Comparison of ENCODE assay signal across 8 mouse cellular contexts in genomic region chr14:11553273-11553665, GRCm38 (mm10). TPM values are rescaled to one million over a fixed set of nuclear protein-coding genes. Genes with fewer than 3 reads are reported as not detected.
A peak's percentile ranks its signal among the peaks of the same experiment; 100 is the strongest.
DNase-seq lines count a peak whose midpoint lies in the region; ATAC-seq and TF ChIP-seq lines count a peak whose summit lies in the region.

Gene Ptprg (plus strand): TSS chr14:11553532.

- no peaks in the 10 kb centered on the region for H3K27me3 ChIP-seq in hindbrain, embryonic 11.5 days (ENCODE audit: control insufficient read depth, insufficient read depth, low read length)

- no peaks in the 10 kb centered on the region for H3K9me3 ChIP-seq in hindbrain, embryonic 11.5 days (ENCODE audit: control insufficient read depth, low read length)

- H3K9ac ChIP-seq in hindbrain, embryonic 11.5 days (ENCODE audit: low read depth, low read length): peak within 1 kb of the TSS; percentile 88

- peak within 1 kb of the TSS; percentile 92 for H3K4me2 ChIP-seq in hindbrain, embryonic 11.5 days (replicated peaks; ENCODE audit: low read depth, low read length)

- peak; percentile 87 for ATAC-seq in hindbrain, embryonic 11.5 days (ENCODE audit: low FRiP score)
- ATAC-seq in activated CD4-positive, CD25-positive, alpha-beta regulatory T cell, adult 4 months: no peak

- under 1% methylated on average over 40 of the region's 40 CpGs for WGBS in hindbrain, embryonic 11.5 days
- WGBS in lung, adult 2 months: under 1% methylated on average over 40 of the region's 40 CpGs

- TF ChIP-seq POLR2A in lung, adult 2 months (IDR thresholded peaks at IDR 0.05; ENCODE audit: borderline replicate concordance, extremely low read depth, low read depth, low read length): peak; percentile 72; the same call in 1 of the 2 replicates

- DNase-seq in adrenal gland, adult 18-20 months (ENCODE audit: low spot score in 2 of 2): peak; percentile 86 to 87
- DNase-seq in cerebellum, postnatal 36 days: peak; percentile 84 to 87
- DNase-seq in frontal cortex, postnatal 36 days (ENCODE audit: low spot score in 2 of 2): peak; percentile 88 to 89
- peak; percentile 93 for DNase-seq in hindbrain, embryonic 11.5 days (ENCODE audit: low spot score)
- DNase-seq in layer of hippocampus, adult 9-11 months: peak; percentile 84
- DNase-seq in lung, adult 2 months: peak; percentile 83
- DNase-seq in ovary, postnatal 36 days (ENCODE audit: low spot score): peak; percentile 87

- TF ChIP-seq CTCF in lung, adult 2 months (IDR thresholded peaks at IDR 0.05; ENCODE audit: insufficient read depth, low read length): no peak

- H3K36me3 ChIP-seq in hindbrain, embryonic 11.5 days (ENCODE audit: control insufficient read depth, insufficient read depth, low read length): no peaks in the 10 kb centered on the region

- peak within 1 kb of the TSS; percentile 83 for H3K4me3 ChIP-seq in hindbrain, embryonic 11.5 days (ENCODE audit: low read depth, low read length)
- H3K4me3 ChIP-seq in lung, adult 2 months (replicated peaks; ENCODE audit: extremely low read depth, low read depth, low read length): peak within 1 kb of the TSS; percentile 84

- peak within 1 kb of the TSS; percentile 93 for H3K27ac ChIP-seq in hindbrain, embryonic 11.5 days (ENCODE audit: low read depth, low read length)

- H3K4me1 ChIP-seq in hindbrain, embryonic 11.5 days (replicated peaks; ENCODE audit: control insufficient read depth, insufficient read depth, low read length): no peaks in the 10 kb centered on the region; the same call in 1 of the 2 replicates
- peaks cover 4% of the 10 kb centered on the region for H3K4me1 ChIP-seq in lung, adult 2 months (ENCODE audit: control insufficient read depth, insufficient read depth, low read length)

RNA-seq across cellular contexts. Expression of gene Ptprg, which starts in this region (rescaled TPM):
- 100 to 1,000 TPM in 1 of 2 experiments, 10 to 100 TPM in 1; 78.0 to 111 TPM for total RNA-seq in adrenal gland, adult 18-20 months (2021)
- polyA plus RNA-seq in hindbrain, embryonic 11.5 days (2014; fragmentation: Nextera tagmentation; extraction: Ambion mirVana): 45.0 and 46.6 TPM in 2 replicates
- 79.0 and 79.9 TPM in 2 replicates for polyA plus RNA-seq in lung, adult 2 months (2012; rRNA removed)
- not detected for polyA plus RNA-seq in activated CD4-positive, CD25-positive, alpha-beta regulatory T cell, adult 4 months (2017; shearing (Covaris generic))

Comparison
In these comparisons a context has a peak if more than half of its experiments do, and no peak if none do; other contexts are left out.
1. RNA of gene Ptprg (polyA plus RNA-seq): 79.0 to 79.9 TPM in lung, adult 2 months and 45.0 to 46.6 TPM in hindbrain, embryonic 11.5 days; not detected in activated CD4-positive, CD25-positive, alpha-beta regulatory T cell, adult 4 months; every median in the first group is over 10 times any median in the second.
2. Peak in every context shown above with its lines, with median percentiles within 50 percentile points of each other: DNase-seq.